Mouse (Mus musculus) midbrain, embryonic 13.5 days (tissue): Measurements from ENCODE around the gene Pck1. TPM values are rescaled to one million over a fixed set of nuclear protein-coding genes. Genes with fewer than 3 reads are reported as not detected.

Experiments used
- ATAC-seq: fragments of 200-750 bp; cut with Nextera tagmentation; 2 replicates; pipeline ENCODE4 v1.8.0; 2017; ENCODE audit warnings: mild to moderate bottlenecking, moderate TSS enrichment, moderate library complexity
- H3K27ac ChIP-seq: fragments of 300-500 bp; sonication (generic); 2 replicates; pipeline ENCODE4 v1.5.1; 2015; ENCODE audit warnings: inconsistent platforms, mild to moderate bottlenecking, moderate library complexity
- H3K27me3 ChIP-seq: fragments of 300-500 bp; sonication (generic); 2 replicates; pipeline ENCODE4 v1.6.1; 2015; ENCODE audit warnings: mild to moderate bottlenecking, inconsistent platforms
- H3K36me3 ChIP-seq: fragments of 300-500 bp; sonication (generic); 2 replicates; pipeline ENCODE4 v1.6.1; 2015; ENCODE audit warnings: mild to moderate bottlenecking, inconsistent platforms
- H3K4me1 ChIP-seq: fragments of 300-500 bp; sonication (generic); replicated peaks from 2 replicates; pipeline ENCODE4 v1.6.1; 2015; ENCODE audit warnings: inconsistent platforms
- H3K4me2 ChIP-seq: fragments of 300-500 bp; sonication (generic); replicated peaks from 2 replicates; pipeline ENCODE4 v1.6.1; 2015; ENCODE audit warnings: moderate library complexity, mild to moderate bottlenecking, inconsistent platforms
- H3K4me3 ChIP-seq: fragments of 300-500 bp; sonication (generic); replicated peaks from 2 replicates; pipeline ENCODE4 v1.5.1; 2015; ENCODE audit warnings: mild to moderate bottlenecking, inconsistent platforms
- H3K9ac ChIP-seq: fragments of 300-500 bp; sonication (generic); replicated peaks from 2 replicates; pipeline ENCODE4 v1.6.1; 2015; ENCODE audit warnings: mild to moderate bottlenecking, inconsistent platforms
- H3K9me3 ChIP-seq: fragments of 300-500 bp; sonication (generic); 2 replicates; pipeline ENCODE4 v1.6.1; 2016; ENCODE audit warnings: mild to moderate bottlenecking, inconsistent platforms
- WGBS: fragments of 180-500 bp; shearing (Covaris S2); methylation state at CpG from one replicate; pipeline ENCODE4 v1.1.7; 2015; 5-methylcytosine and 5-hydroxymethylcytosine counted together
- polyA plus RNA-seq: library from polyadenylated mRNA; unstranded; fragments of >200 nt; fragmentation: Nextera tagmentation; extraction: Ambion mirVana; gene quantifications from 2 replicates; pipeline ENCODE4 v1.2.1, GENCODE M21; 2015

The Pck1 gene
- polyA plus RNA-seq, 1 experiment from 2014 or later, result not detected

DNA sequence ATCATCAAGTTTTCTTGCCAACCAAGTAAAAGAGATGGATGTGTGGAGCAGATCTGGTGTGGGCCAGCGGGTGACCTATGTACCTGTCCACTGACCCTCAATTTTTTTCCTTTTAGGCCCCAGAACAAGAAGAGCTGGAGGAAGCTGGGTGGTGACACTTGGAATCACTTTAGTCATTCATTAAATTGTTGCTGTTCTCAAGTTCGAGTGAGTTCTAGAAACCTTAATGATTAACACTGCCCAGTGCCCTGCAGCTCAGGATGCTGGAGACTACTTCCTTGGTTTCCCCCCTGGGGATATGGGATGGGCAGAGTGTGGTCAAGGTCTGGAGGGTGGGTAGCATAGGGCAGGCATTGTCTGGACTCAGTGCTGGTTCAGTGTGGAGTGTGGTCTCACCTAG lies 23.7 kb upstream of the Pck1 start:
- WGBS, result 74% methylated on average over 2 of the region's 2 CpGs
- Histone ChIP-seq H3K36me3 (no peaks in the 10 kb centered on the region), H3K9me3 (no peaks in the 10 kb centered on the region), H3K4me2 (no peak overlapping the region), H3K9ac (no peak overlapping the region), H3K27ac (no peak overlapping the region), H3K4me3 (no peak overlapping the region), H3K27me3 (no peaks in the 10 kb centered on the region), H3K4me1 (no peaks in the 10 kb centered on the region)
- ATAC-seq, result no peak

- ATAC-seq, result no peak
- H3K27me3 ChIP-seq, result no peaks in the 10 kb centered on the region
- H3K4me2 ChIP-seq, result no peak overlapping the region
- no peaks in the 10 kb centered on the region for H3K9me3 ChIP-seq
- 83% methylated on average over 13 of the region's 13 CpGs for WGBS
- H3K36me3 ChIP-seq, result no peaks in the 10 kb centered on the region
- H3K4me1 ChIP-seq, result no peaks in the 10 kb centered on the region
- no peak overlapping the region for H3K4me3 ChIP-seq
- no peak overlapping the region for H3K9ac ChIP-seq
- no peak overlapping the region for H3K27ac ChIP-seq
Observed at GRCm38 (mm10) chr2:173132262-173132661, 20.6 kb upstream of the Pck1 start.

- ATAC-seq, result no peak
Observed at GRCm38 (mm10) chr2:173132794-173133300, 20.0 kb upstream of the Pck1 start.

GRCm38 (mm10) chr2:173134695-173135094 lies 18.2 kb upstream of the Pck1 start:
- no peak for ATAC-seq
- Histone ChIP-seq H3K36me3 (no peaks in the 10 kb centered on the region), H3K4me3 (no peak overlapping the region), H3K9ac (no peak overlapping the region), H3K9me3 (no peaks in the 10 kb centered on the region), H3K27ac (no peak overlapping the region), H3K27me3 (no peaks in the 10 kb centered on the region), H3K4me1 (peaks cover 14% of the 10 kb centered on the region), H3K4me2 (no peak overlapping the region)
- 68% methylated on average over 9 of the region's 9 CpGs for WGBS

More at GRCm38 (mm10) chr2:173132794-173133300, 20.0 kb upstream of the Pck1 start:
- 79% methylated on average over 8 of the region's 8 CpGs for WGBS
- Histone ChIP-seq H3K4me1 (no peaks in the 10 kb centered on the region), H3K9ac (no peak overlapping the region), H3K4me2 (no peak overlapping the region), H3K27ac (no peak overlapping the region), H3K27me3 (no peaks in the 10 kb centered on the region), H3K9me3 (no peaks in the 10 kb centered on the region), H3K4me3 (no peak overlapping the region), H3K36me3 (no peaks in the 10 kb centered on the region)

- 41% methylated on average over 15 of the region's 15 CpGs for WGBS
- Histone ChIP-seq H3K9me3 (no peaks in the 10 kb centered on the region), H3K27ac (peak overlapping the region; percentile 26; the same call in 1 of the 2 replicates), H3K9ac (no peak overlapping the region), H3K27me3 (no peaks in the 10 kb centered on the region; the same call in 1 of the 2 replicates), H3K4me2 (no peak overlapping the region), H3K36me3 (no peaks in the 10 kb centered on the region), H3K4me1 (peaks cover 21% of the 10 kb centered on the region), H3K4me3 (no peak overlapping the region)
- ATAC-seq, result peak; percentile 78
Observed at GRCm38 (mm10) chr2:173138323-173139239, 14.3 kb upstream of the Pck1 start.

- no peak overlapping the region for H3K4me3 ChIP-seq
- no peaks in the 10 kb centered on the region; the same call in 1 of the 2 replicates for H3K27me3 ChIP-seq
- WGBS, result 89% methylated on average over 11 of the region's 11 CpGs
- H3K9ac ChIP-seq, result no peak overlapping the region
- no peaks in the 10 kb centered on the region for H3K36me3 ChIP-seq
- ATAC-seq, result no peak
- no peaks in the 10 kb centered on the region for H3K9me3 ChIP-seq
- H3K4me1 ChIP-seq, result peaks cover 16% of the 10 kb centered on the region
- no peak overlapping the region for H3K4me2 ChIP-seq
- no peak overlapping the region for H3K27ac ChIP-seq
Observed at GRCm38 (mm10) chr2:173143611-173144010, 9.2 kb upstream of the Pck1 start.

GRCm38 (mm10) chr2:173145808-173146207 lies 7.0 kb upstream of the Pck1 start:
- Histone ChIP-seq H3K27me3 (no peaks in the 10 kb centered on the region; the same call in 1 of the 2 replicates), H3K9ac (no peak overlapping the region), H3K4me1 (no peaks in the 10 kb centered on the region), H3K4me3 (no peak overlapping the region), H3K36me3 (no peaks in the 10 kb centered on the region), H3K4me2 (no peak overlapping the region), H3K27ac (no peak overlapping the region), H3K9me3 (no peaks in the 10 kb centered on the region)
- WGBS, result 77% methylated on average over 3 of the region's 3 CpGs
- no peak for ATAC-seq

GRCm38 (mm10) chr2:173146728-173147127 lies 6.1 kb upstream of the Pck1 start:
- Histone ChIP-seq H3K4me1 (no peaks in the 10 kb centered on the region), H3K9ac (no peak overlapping the region), H3K27me3 (no peaks in the 10 kb centered on the region), H3K9me3 (no peaks in the 10 kb centered on the region), H3K4me3 (no peak overlapping the region), H3K27ac (no peak overlapping the region), H3K4me2 (no peak overlapping the region), H3K36me3 (no peaks in the 10 kb centered on the region)
- no peak for ATAC-seq
- WGBS, result 77% methylated on average over 6 of the region's 6 CpGs

DNA sequence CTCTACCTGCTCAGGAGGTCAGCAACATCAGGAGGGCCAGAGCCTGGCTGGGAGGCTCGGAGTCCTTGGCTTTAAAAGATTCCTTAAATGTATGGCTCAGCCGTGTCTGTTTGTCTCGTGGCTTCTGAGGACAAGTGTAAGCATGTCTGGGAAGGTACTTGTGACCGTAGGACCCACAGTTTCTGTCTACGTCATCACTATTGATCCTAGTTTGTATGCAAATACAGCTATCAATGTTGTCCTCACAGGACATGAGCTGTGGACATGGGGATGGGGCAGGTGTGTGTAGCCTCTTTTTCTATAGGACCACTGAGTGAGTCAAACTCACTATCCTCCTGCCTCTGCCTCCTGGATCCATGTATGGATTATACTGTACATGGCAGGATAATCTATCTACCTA lies 4.8 kb upstream of the Pck1 start:
- Histone ChIP-seq H3K4me1 (no peaks in the 10 kb centered on the region), H3K27ac (no peak overlapping the region)
- WGBS, result 88% methylated on average over 5 of the region's 5 CpGs

DNA sequence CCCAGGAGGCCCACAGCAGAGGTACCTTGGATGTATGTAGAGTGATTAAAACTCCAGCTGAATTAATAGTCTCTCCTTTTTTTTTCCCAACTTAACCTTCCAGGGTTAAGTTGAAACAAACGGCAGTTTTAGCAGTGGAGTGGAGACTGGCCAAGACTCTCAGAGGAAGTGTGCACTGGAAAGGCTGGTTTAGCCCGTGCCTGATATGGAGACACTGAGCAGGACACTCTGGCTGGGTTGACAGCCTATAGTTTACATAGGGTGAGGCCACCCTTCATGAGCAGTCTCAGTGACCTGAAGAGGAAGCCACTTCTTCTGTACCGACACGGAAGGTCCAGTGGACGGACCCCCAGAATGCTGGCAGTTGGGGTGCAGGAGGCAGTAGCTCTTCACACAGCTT lies 1.5 kb upstream of the Pck1 start:
- H3K4me2 ChIP-seq, result no peak overlapping the region
- WGBS, result 92% methylated on average over 5 of the region's 5 CpGs
- no peak overlapping the region for H3K27ac ChIP-seq
- H3K9me3 ChIP-seq, result no peaks in the 10 kb centered on the region
- H3K27me3 ChIP-seq, result no peaks in the 10 kb centered on the region
- no peak overlapping the region for H3K9ac ChIP-seq
- H3K4me3 ChIP-seq, result no peak overlapping the region
- ATAC-seq, result no peak
- no peaks in the 10 kb centered on the region for H3K4me1 ChIP-seq
- no peaks in the 10 kb centered on the region for H3K36me3 ChIP-seq

More for the DNA sequence above, 4.8 kb upstream of the Pck1 start:
- H3K4me2 ChIP-seq, result no peak overlapping the region
- H3K4me3 ChIP-seq, result no peak overlapping the region
- H3K36me3 ChIP-seq, result no peaks in the 10 kb centered on the region
- H3K9me3 ChIP-seq, result no peaks in the 10 kb centered on the region
- H3K27me3 ChIP-seq, result no peaks in the 10 kb centered on the region
- no peak overlapping the region for H3K9ac ChIP-seq
- ATAC-seq, result no peak

DNA sequence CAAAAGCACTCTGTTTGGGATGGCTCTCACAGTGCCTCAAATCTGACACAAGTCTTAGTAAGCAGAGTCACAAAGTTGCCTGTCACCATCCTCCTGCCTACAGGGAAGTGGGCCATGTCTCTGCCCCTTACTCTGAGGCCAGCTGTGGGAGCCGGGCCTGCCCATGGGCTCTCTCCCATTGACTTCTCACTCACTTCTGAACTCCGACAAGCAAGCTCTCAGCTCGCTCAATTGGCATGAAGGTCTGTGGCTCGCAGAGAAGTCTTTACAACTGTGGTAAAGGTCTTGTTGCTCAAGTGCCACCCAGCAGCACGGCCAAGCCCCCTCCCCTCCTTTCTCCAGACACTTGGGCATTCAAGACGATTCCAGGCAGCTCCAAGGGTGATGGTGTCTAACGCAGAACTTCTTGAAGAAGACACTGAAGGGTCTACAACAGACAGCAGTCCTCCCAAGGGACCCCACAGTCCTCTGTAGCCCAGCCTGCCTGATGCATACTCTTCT lies 1.0 kb upstream of the Pck1 start:
- no peaks in the 10 kb centered on the region for H3K4me1 ChIP-seq
- no peak overlapping the region for H3K4me2 ChIP-seq
- no peaks in the 10 kb centered on the region for H3K9me3 ChIP-seq
- no peak overlapping the region for H3K9ac ChIP-seq
- no peak for ATAC-seq
- H3K27ac ChIP-seq, result no peak overlapping the region
- no peaks in the 10 kb centered on the region for H3K36me3 ChIP-seq
- WGBS, result 87% methylated on average over 7 of the region's 7 CpGs
- no peaks in the 10 kb centered on the region for H3K27me3 ChIP-seq
- no peak overlapping the region for H3K4me3 ChIP-seq

- WGBS, result 92% methylated on average over 10 of the region's 10 CpGs
- no peaks in the 10 kb centered on the region for H3K9me3 ChIP-seq
- no peak overlapping the region for H3K4me3 ChIP-seq
- no peaks in the 10 kb centered on the region for H3K36me3 ChIP-seq
- no peaks in the 10 kb centered on the region for H3K27me3 ChIP-seq
- no peak for ATAC-seq
- no peak overlapping the region for H3K27ac ChIP-seq
- H3K4me2 ChIP-seq, result no peak overlapping the region
- no peaks in the 10 kb centered on the region for H3K4me1 ChIP-seq
- no peak overlapping the region for H3K9ac ChIP-seq
Observed at GRCm38 (mm10) chr2:173153266-173153665, 418 bp downstream of the Pck1 start.
